Mouse (Mus musculus): ENCODE results near the gene Olfr95. TPM values are rescaled to one million over a fixed set of nuclear protein-coding genes. Genes with fewer than 3 reads are reported as not detected.

Olfr95 gene
- polyA plus RNA-seq (2012; rRNA removed): 0.01 TPM in 1 of 2 replicates, not detected in the other

GRCm38 (mm10) chr17:37213018-37213417 is at the start of gene Olfr95:
Gene Olfr95, minus strand, starts transcription at chr17:37213118.

DNA sequence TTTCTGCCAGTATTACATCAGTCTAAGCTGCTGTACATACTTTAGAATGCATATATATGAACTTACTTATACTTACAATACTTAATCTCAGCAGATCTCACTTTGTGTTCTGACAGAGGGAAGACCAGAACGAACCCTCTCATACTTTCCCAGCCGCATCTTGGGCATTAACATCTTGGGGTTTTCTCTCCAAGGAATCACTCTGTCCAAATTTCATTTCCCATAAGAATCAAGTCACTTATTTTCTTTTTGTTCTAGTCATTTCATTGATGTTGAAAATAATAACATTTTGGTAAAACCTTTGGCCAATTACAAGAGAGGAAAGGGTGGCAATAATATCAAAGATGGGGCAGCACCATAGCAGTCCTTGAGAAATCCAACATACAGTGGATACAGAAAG is 24.3 kb upstream of the Olfr95 start, which contains the start of gene Olfr97:
Gene Olfr97, minus strand, starts transcription at position 101 of the 400 bp plus-strand sequence.

DNA sequence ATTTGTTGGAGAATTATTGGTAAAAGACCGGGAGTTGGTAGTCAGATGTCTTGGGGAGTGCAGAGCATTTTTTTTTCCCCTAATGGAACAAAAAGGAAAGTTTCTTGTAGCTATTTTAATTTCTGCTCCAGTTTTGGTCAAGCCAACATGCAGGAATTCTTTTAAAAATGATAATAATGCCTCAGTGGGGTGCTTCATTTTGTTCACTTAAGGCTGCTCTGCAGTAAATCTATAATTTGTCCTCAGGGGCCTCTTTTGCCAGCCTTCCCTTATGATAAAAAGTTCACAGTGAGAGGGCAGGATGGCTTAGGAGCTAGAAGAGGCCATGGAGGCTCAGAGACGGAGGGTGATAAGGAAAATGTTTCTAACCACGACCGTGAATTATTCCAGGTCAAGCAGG is 6.9 kb upstream of the Olfr95 start, which contains the start of gene Olfr96:
Gene Olfr96, plus strand, starts transcription at position 301 of the 400 bp plus-strand sequence.

DNA sequence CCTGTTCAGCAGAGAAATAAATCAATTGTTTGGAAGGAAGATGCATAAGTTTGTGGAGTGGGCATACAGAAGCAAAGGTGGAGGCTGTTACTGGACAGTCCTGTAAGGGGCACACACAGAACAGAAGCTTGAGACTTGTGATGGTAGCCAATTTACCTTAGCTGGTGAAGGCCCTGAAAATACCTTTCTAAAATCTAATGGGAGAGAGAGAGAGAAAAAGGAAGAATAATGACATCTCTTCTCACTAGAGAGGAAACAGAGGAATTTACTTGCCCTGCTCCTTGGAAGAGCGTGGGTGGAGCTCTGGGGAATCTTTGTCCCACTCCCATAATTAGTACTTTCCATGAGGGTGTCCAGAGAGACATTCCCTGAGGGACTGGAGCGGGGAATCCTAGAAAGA is 12.0 kb downstream of the Olfr95 start, which contains the start of gene Olfr94:
Gene Olfr94, minus strand, starts transcription at position 101 of the 400 bp plus-strand sequence.

DNA sequence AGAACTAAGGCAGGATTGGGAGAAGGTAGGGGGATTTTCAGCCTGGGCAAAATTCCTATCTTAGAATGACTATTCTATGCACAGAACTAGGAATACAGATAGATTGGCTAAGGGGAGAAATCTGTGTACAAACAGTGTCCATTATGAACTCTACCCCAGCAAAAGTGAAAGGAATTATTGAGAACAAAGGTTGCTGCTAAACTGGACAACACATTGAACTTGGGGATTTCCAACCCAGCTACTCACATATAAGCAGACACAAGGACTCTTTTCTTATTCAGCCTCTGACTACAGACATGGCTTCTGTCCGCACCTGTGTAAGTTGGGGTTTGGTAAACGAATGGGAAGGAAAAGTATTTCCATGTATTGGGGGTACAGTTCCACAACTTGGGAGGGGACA is 19.3 kb downstream of the Olfr95 start, which contains the start of gene Ubd:
Gene Ubd, plus strand, starts transcription at position 237 of the 400 bp plus-strand sequence.

DNA sequence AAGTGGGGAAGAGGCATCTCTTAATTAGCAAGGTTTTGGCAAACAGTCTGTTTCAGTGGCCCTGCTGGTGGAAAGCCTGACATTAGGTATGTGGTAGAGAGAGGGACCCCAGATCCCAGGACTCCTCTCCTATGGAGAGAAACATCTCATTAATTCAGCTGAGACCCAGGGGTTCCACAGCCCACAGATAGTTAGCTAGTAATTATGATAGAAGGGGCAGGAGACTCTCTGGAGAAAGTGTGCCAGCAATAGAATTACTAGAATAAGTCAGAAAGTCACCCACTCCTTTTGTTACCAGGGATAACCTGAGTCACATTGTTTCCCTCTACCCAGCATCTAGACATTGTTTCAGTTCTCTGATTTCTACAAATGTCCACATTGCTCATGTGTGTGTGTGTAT is 51.5 kb downstream of the Olfr95 start, which contains the start of gene Olfr93:
Gene Olfr93, minus strand, starts transcription at position 101 of the 400 bp plus-strand sequence.

Other genes with a start within 250 kb of the Olfr95 start
- 1.4 and 2.1 TPM in 2 replicates for gene 2410137M14Rik, start 231.9 kb downstream of the Olfr95 start, polyA plus RNA-seq (2012; rRNA removed)
- gene H2-M5, start 223.6 kb downstream of the Olfr95 start, polyA plus RNA-seq (2012; rRNA removed): 14.7 and 16.0 TPM in 2 replicates
- gene Zfp57, start 212.0 kb downstream of the Olfr95 start, polyA plus RNA-seq (2012; rRNA removed): 401 and 458 TPM in 2 replicates
- gene Mog, start 189.7 kb downstream of the Olfr95 start, polyA plus RNA-seq (2012; rRNA removed): 0.04 and 0.11 TPM in 2 replicates
- 205 and 209 TPM in 2 replicates for gene Gabbr1, start 167.2 kb downstream of the Olfr95 start, polyA plus RNA-seq (2012; rRNA removed)
- gene Olfr90, start 124.6 kb downstream of the Olfr95 start, polyA plus RNA-seq (2012; rRNA removed): not detected in 2 replicates
- not detected in 2 replicates for gene Olfr91, start 114.8 kb downstream of the Olfr95 start, polyA plus RNA-seq (2012; rRNA removed)
- not detected in 2 replicates for gene Olfr92, start 93.0 kb downstream of the Olfr95 start, polyA plus RNA-seq (2012; rRNA removed)
- gene Olfr93, start 51.6 kb downstream of the Olfr95 start, polyA plus RNA-seq (2012; rRNA removed): not detected in 2 replicates
- 0.15 and 0.41 TPM in 2 replicates for gene Ubd, start 19.2 kb downstream of the Olfr95 start, polyA plus RNA-seq (2012; rRNA removed)
- 0.04 TPM in 1 of 2 replicates, not detected in the other for gene Olfr94, start 12.1 kb downstream of the Olfr95 start, polyA plus RNA-seq (2012; rRNA removed)
- gene Olfr96, start 7.0 kb upstream of the Olfr95 start, polyA plus RNA-seq (2012; rRNA removed): not detected in 2 replicates
- not detected in 2 replicates for gene Olfr97, start 24.2 kb upstream of the Olfr95 start, polyA plus RNA-seq (2012; rRNA removed)
- not detected in 2 replicates for gene Olfr98, start 50.6 kb upstream of the Olfr95 start, polyA plus RNA-seq (2012; rRNA removed)
- 0.74 and 0.78 TPM in 2 replicates for gene H2-M3, start 57.1 kb upstream of the Olfr95 start, polyA plus RNA-seq (2012; rRNA removed)
- gene Olfr99, start 70.3 kb upstream of the Olfr95 start, polyA plus RNA-seq (2012; rRNA removed): not detected in 2 replicates
- not detected in 2 replicates for gene Olfr101, start 91.2 kb upstream of the Olfr95 start, polyA plus RNA-seq (2012; rRNA removed)
- not detected in 2 replicates for gene Olfr102, start 103.9 kb upstream of the Olfr95 start, polyA plus RNA-seq (2012; rRNA removed)
- gene Olfr103, start 126.6 kb upstream of the Olfr95 start, polyA plus RNA-seq (2012; rRNA removed): not detected in 2 replicates
- gene Olfr104-ps, start 146.5 kb upstream of the Olfr95 start, polyA plus RNA-seq (2012; rRNA removed): not detected in 2 replicates
- not detected in 2 replicates for gene Olfr105-ps, start 165.9 kb upstream of the Olfr95 start, polyA plus RNA-seq (2012; rRNA removed)
- not detected in 2 replicates for gene Olfr106-ps, start 177.3 kb upstream of the Olfr95 start, polyA plus RNA-seq (2012; rRNA removed)
- not detected in 2 replicates for gene Olfr107, start 186.1 kb upstream of the Olfr95 start, polyA plus RNA-seq (2012; rRNA removed)
- not detected in 2 replicates for gene Olfr108, start 232.4 kb upstream of the Olfr95 start, polyA plus RNA-seq (2012; rRNA removed)
- not detected in 2 replicates for gene Olfr109, start 245.8 kb upstream of the Olfr95 start, polyA plus RNA-seq (2012; rRNA removed)